Mouse (Mus musculus): ENCODE data around the gene Myocd. TPM values are rescaled to one million over a fixed set of nuclear protein-coding genes. Genes with fewer than 3 reads are reported as not detected.

Myocd gene
- total RNA-seq, 2 experiments from 2014 or later = 0.39 to 0.97 TPM

DNA sequence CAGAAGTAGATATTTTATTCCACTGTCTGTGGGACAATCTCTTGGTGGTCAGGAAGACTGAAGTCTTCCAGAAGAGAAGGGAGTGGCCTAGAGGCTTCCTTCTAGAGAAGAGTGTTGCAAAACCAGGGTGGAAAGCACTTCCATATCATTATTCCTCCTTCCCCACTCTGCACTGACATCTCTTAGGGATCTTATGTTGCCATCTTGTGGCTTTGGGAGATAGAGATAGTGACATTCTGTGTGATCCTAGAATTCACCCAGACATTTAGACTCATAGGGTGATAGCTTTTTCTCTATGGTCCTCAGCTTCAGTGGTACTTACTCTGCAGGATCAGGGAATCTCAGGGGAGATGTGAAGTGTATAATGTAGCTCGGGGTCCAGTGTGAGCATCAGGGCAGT, 66.8 kb downstream of the Myocd start:
- no peak overlapping the region for H3K4me3 ChIP-seq
- no peak for DNase-seq (ENCODE audit: low spot score in 2 of 2)
- peak; percentile 53 for TF ChIP-seq CTCF (conservative IDR thresholded peaks at IDR 0.05)
- H3K27ac ChIP-seq = no peak overlapping the region

DNA sequence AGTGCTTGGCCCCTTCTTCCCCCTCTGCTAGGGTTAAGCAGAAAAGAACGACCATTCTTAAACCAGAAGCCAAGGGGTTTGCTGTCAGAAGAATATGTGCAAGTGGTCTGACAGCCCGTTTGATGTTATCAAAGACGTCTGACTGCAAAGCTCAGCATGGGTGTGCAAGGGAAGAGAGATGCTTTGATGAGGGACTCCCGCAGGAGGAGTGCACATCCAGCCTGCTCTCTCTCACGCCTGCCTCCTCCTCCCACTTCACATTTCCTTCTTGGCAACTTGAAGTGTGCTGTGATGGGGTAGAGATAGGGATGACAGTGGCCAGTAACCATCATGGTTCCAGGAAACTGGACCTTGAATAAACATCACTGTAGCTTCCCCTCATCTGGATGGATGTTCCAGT, 67.6 kb downstream of the Myocd start:
- TF ChIP-seq CTCF (conservative IDR thresholded peaks at IDR 0.05) = no peak
- Histone ChIP-seq H3K4me3 (no peak overlapping the region), H3K27ac (no peak overlapping the region)
- DNase-seq (ENCODE audit: low spot score in 2 of 2) = no peak

DNA sequence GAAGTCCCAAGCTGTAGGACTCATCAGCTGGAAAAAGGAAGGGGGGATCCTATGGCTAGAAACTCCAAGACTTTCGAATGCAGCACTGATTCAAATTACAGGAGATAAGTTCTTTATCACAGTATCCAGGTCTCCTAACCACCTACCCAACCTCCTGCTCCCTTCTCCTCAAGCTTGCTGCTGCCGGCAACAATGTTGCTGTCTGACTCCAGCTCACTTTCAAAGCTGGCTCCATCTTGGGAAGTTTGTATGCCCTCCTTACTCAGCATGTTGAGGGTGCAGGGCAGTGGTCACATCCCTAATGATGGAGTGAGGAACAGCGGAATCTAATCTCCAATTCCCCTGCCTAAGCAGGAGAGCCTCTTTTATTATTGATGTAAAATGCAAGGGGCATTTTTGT, 71.8 kb downstream of the Myocd start:
- Histone ChIP-seq H3K4me3 (no peak overlapping the region), H3K27ac (no peak overlapping the region)
- DNase-seq (ENCODE audit: low spot score in 2 of 2) = no peak
- no peak for TF ChIP-seq CTCF (conservative IDR thresholded peaks at IDR 0.05)

DNA sequence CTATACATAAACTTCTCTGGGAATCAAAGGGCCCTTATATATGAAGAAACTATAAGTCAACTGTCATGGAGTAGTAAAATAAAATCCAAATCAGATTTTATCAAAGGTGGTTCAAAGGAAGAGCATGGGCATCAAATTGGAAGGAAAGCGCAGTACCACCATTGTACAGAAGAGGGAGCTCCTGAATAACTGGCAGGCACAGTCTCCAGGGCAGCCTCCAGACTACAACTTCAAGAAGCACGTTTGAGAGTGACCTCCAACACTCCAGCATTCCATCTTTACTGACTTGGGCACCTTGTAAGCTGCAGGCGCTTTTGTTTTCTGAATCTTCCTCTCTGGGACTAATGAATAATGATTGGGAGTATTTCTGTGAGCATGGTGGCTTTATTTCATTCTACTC, 72.5 kb downstream of the Myocd start:
- Histone ChIP-seq H3K4me3 (no peak overlapping the region), H3K27ac (no peak overlapping the region)
- peak; percentile 95 for TF ChIP-seq CTCF (conservative IDR thresholded peaks at IDR 0.05)
- DNase-seq (ENCODE audit: low spot score in 2 of 2) = peak; percentile 64 to 88

DNA sequence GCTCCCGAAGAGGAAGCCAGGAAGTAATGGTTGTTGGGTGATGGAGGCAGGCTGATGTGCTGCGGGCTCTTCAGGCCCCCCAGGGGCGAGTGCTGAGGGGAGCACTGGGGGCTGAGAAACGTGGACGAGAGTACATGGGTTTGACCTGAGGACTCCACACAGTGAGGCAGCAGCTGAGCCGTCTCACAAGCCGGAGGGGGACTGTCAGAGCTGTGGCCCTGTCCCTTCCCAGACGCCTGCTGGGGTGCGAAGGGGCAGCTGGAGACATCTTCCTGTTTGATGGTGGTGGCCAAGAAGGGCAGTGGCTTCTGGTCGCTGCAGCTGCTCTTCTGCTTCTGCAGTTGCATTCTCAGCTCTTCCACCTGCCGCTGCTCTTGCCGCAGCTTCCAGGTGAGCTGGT, 82.8 kb downstream of the Myocd start:
- H3K4me3 ChIP-seq = no peak overlapping the region
- no peak for TF ChIP-seq CTCF (conservative IDR thresholded peaks at IDR 0.05)
- no peak for DNase-seq (ENCODE audit: low spot score in 2 of 2)
- H3K27ac ChIP-seq = no peak overlapping the region

DNA sequence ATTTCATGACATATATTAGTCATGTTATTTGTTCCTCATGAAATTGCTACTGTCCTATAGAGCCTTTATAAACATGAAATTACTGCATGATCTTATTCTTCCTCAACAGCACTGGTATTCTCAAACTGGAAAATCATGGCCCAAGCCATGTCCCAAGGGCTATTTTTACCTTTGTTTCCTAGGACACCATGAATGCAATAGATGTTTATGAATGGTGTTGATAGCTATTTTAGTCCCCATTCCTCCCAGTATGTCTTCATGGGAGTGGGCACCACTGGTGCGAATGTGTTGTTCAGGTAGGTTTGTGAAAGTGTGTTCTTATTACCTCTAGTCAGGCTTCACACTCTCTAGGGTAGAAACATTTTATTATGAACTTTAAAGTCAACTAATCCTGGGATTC, 84.7 kb downstream of the Myocd start:
- no peak for DNase-seq (ENCODE audit: low spot score in 2 of 2)
- no peak for TF ChIP-seq CTCF (conservative IDR thresholded peaks at IDR 0.05)
- Histone ChIP-seq H3K27ac (no peak overlapping the region), H3K4me3 (no peak overlapping the region)

DNA sequence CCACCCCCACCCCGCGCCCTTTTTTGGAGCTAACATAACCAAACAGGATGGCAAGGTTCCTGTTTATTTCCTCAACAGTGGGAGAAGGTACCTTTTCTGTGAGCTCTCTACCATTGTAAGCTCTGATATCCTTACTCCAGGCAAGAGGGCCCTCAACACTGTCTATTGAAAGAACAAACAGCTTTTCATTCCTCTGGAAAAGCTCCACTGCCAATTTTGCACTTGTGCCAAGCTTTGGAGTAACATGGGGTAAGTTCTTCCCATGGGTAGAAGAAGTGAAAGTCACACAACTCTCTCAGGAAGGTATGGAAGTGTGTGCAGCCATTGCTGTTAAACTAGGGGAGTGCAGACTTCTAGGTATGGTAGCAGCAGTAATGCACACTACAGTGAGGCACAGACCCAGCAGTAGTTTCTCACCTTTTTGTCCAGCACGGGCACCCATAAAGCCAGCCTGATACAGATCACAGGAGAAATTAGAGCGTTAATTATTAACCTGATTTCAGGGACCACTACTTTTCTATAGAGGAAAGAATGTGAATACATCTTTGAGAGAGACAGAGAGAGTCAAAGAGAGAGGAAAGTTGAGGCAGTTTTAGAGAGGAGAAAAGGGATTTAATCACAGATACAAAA, 99.6 kb downstream of the Myocd start:
- no peak for DNase-seq (ENCODE audit: low spot score in 2 of 2)
- TF ChIP-seq CTCF (conservative IDR thresholded peaks at IDR 0.05) = no peak
- Histone ChIP-seq H3K4me3 (no peak overlapping the region), H3K27ac (no peak overlapping the region)

DNA sequence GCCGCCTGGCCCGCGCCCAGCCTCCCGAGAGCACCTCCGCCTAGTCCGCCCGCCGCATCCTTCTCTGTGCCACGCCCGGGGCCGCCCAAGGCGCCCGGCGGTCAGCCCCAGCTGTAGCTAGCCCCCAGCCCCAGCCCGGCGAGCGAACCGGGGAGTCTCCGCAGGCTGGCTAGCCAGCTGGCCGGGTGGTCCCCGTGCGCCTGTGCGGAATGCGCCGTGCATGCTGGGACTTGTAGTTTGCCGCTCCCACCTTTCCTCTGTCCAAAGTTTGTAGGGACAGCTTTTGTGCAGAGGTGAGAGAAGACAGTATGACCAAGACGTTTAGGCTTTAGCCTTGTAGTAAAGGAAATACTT, 107.0 kb downstream of the Myocd start, which contains the start of gene Arhgap44:
Gene Arhgap44, minus strand, starts transcription at position 195 of the 354 bp plus-strand sequence.
- peak; percentile 72 to 84 for DNase-seq (ENCODE audit: low spot score in 2 of 2)
- H3K4me3 ChIP-seq = peak within 1 kb of the TSS; percentile 74
- peak within 1 kb of the TSS; percentile 94 for H3K27ac ChIP-seq
- no peak for TF ChIP-seq CTCF (conservative IDR thresholded peaks at IDR 0.05)

DNA sequence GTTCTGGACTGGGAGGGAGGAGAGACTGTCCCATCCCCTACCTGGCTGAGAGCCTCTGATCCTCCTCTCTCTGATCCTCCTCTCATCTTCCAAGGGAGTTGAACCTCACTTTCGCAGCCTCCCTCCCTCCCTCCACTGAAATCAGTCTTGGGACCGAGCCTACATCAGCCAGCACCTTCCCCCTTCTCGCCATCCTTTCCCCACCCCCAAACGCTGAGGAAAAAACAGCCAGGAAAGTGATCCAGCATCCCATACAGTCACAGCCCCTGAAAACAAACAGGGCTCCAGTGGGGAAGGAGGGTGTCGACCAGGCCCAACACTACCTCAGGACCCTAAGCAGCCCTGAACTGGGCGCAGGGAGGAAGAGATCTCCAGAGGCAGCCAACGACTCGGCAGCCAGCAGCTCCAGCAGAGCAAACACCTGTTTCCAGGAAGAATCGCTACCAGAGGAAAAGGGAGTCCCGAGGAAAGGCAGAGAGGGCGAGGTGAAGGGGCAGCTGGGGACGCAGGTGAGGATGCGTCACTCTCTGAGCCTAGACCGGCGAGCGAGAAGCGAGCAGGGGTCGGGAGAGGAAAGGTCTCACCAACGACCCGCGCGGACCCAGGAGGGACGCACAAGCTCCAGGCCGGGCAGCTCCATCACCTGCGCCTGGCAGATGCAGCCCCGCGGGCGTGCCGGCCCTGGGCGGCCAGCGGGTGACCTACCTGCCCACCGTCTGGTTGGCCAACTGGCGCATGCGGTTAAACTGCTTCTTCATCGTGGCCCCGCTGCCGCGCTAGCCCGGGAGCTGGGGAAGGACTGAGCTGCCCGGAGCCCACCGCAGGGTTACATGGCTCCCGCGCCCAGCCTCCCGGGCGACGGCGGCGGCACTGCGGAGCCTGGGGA, 107.7 kb downstream of the Myocd start:
- peak; percentile 6 to 21 for DNase-seq (ENCODE audit: low spot score in 2 of 2)
- Histone ChIP-seq H3K27ac (peak overlapping the region; percentile 94), H3K4me3 (peak overlapping the region; percentile 74)
- no peak for TF ChIP-seq CTCF (conservative IDR thresholded peaks at IDR 0.05)

DNA sequence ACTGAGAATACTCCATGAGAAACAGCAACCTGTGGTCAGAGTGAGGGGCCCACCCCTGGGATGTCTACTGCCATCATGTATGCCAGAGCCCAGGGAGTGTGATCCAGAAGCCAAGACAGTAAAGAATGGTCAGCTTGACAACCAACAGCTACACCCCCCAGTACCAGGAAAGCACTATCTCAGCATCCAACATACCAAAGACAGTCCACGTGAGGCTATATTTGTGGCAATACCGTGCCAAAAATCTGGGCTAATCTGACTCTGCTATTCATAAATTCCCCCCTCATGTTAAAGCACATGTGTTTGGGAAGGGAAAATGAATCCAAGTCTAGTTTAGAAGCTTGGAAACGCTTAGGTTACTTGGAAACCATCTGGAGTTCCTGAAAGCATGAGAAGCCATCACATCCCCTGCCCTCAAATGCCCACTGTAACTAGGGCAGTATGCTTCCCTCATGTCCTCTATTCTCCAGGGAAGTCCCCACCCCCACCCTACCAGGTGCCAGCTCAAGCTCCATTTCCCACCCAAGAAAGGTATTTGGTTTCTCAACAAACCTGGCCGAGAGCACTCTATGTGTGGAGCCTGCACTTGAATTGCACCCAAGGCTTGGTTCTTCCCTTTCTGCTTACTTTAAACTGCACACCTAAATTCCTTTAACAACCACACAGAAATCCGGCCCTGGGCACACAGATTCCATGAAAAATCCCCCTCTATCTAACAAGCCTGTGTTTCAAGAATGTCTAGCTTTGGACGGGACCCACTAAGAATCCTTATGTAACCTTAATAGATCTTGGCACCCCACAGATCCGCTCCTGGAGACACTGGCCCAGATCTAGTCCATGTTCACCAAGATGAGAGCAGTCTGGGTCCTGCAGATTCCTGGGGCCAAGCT, 108.6 kb downstream of the Myocd start:
- DNase-seq (ENCODE audit: low spot score in 2 of 2) = peak in 1 of 2 experiments; percentile 16
- peak overlapping the region; percentile 74 for H3K4me3 ChIP-seq
- TF ChIP-seq CTCF (conservative IDR thresholded peaks at IDR 0.05) = no peak
- peak overlapping the region; percentile 94 for H3K27ac ChIP-seq

DNA sequence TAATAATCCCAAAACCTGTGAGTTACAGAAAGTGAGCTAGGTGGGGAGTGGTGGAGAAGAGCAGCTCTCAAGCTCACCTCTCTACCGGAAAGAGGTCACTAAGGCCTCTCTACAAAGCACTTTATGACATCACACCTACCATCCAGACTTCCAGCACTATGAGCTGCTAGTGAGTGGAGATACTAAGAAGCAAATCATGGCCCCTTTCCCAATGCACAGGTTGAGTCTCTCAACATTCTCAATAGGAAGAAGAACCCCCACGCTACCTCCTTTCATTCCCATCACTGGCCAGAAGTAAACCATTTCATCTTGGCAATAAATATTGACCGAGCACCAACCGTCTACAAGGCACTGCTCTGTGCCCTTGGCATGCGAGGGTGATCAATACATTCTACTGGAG, 110.0 kb downstream of the Myocd start, which contains the start of gene 1700086D15Rik:
Gene 1700086D15Rik, minus strand, starts transcription at position 101 of the 400 bp plus-strand sequence.
- H3K4me3 ChIP-seq = peak within 1 kb of the TSS; percentile 74; the same call in 1 of the 2 replicates
- no peak for DNase-seq (ENCODE audit: low spot score in 2 of 2)
- TF ChIP-seq CTCF (conservative IDR thresholded peaks at IDR 0.05) = no peak
- no peak within 1 kb of the TSS for H3K27ac ChIP-seq

DNA sequence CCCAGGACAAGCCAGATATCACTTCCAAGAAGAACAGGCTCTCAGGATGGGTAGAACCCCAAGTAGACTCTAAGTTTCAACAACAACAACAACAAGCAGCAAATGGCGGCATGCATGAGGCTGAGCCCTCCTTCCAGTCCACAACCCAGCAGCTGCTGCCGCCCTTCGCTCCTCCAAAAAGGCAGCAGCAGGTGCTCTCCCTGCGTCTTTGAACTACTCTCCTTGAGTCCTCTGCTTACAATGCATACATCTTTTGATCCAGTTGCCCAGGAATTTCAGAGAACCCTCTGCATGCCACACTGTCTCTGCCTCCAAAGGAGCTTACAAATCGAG, 111.2 kb downstream of the Myocd start:
- no peak for DNase-seq (ENCODE audit: low spot score in 2 of 2)
- Histone ChIP-seq H3K4me3 (no peak overlapping the region), H3K27ac (no peak overlapping the region)
- no peak for TF ChIP-seq CTCF (conservative IDR thresholded peaks at IDR 0.05)

Data from layer of hippocampus, adult 2 months (tissue).